Mouse (Mus musculus) gastrocnemius, postnatal 4 days (tissue): ENCODE measurements around the gene Nfrkb. TPM values are rescaled to one million over a fixed set of nuclear protein-coding genes. Genes with fewer than 3 reads are reported as not detected.

Experiments used
- DNase-seq, 2 experiments: peaks; one replicate each; pipeline ENCODE4 v3.0.0; 2021 to 2022; ENCODE audit warnings: low spot score in 2 of 2, mixed read lengths in 2 of 2
- long read RNA-seq, 2 experiments: library from polyadenylated mRNA; stranded (forward); transcript quantifications; one replicate each; pipeline ENCODE4 v2.0.0; 2021
- total RNA-seq, 2 experiments: library from RNA; stranded (reverse); gene quantifications; 2 replicates each; pipeline ENCODE4 v1.2.3; 2021

The Nfrkb gene
- total RNA-seq, result 10 to 100 TPM; 18.9 to 21.2 TPM
- long read RNA-seq, experiment 1, full-length matches to known transcripts, result 1 of 8 reads
- long read RNA-seq, experiment 1, partial matches to known transcripts, result 2 of 8 reads
- long read RNA-seq, experiment 1, other reads (novel, unspliced or antisense), result 5 of 8 reads
- long read RNA-seq, experiment 2, full-length matches to known transcripts, result 4 of 17 reads
- long read RNA-seq, experiment 2, partial matches to known transcripts, result 5 of 17 reads
- long read RNA-seq, experiment 2, other reads (novel, unspliced or antisense), result 8 of 17 reads

- peak; percentile 91 to 96 for DNase-seq
Measured at GRCm38 (mm10) chr9:31385947-31386354, at the start of gene Nfrkb. Gene Nfrkb, plus strand, starts transcription at chr9:31386192.

GRCm38 (mm10) chr9:31344289-31344831 lies 41.6 kb upstream of the Nfrkb start:
- no peak for DNase-seq

GRCm38 (mm10) chr9:31346575-31347080 lies 39.4 kb upstream of the Nfrkb start:
- DNase-seq, result no peak

GRCm38 (mm10) chr9:31348458-31348857 lies 37.5 kb upstream of the Nfrkb start:
- no peak for DNase-seq

GRCm38 (mm10) chr9:31348915-31349314 lies 37.1 kb upstream of the Nfrkb start:
- DNase-seq, result peak; percentile 51 to 65

GRCm38 (mm10) chr9:31352716-31353115 lies 33.3 kb upstream of the Nfrkb start:
- no peak for DNase-seq

- no peak for DNase-seq
Measured at GRCm38 (mm10) chr9:31353518-31353917, 32.5 kb upstream of the Nfrkb start.

GRCm38 (mm10) chr9:31354051-31354450 lies 31.9 kb upstream of the Nfrkb start:
- DNase-seq, result no peak

GRCm38 (mm10) chr9:31363698-31364609 lies 22.0 kb upstream of the Nfrkb start:
- DNase-seq, result no peak

GRCm38 (mm10) chr9:31365086-31365485 lies 20.9 kb upstream of the Nfrkb start:
- no peak for DNase-seq

- DNase-seq, result no peak
Measured at GRCm38 (mm10) chr9:31371740-31372139, 14.3 kb upstream of the Nfrkb start.

- DNase-seq, result no peak
Measured at GRCm38 (mm10) chr9:31376661-31377060, 9.3 kb upstream of the Nfrkb start.

GRCm38 (mm10) chr9:31384786-31385499 lies 1.0 kb upstream of the Nfrkb start:
- no peak for DNase-seq

- DNase-seq, result no peak
Measured at GRCm38 (mm10) chr9:31385500-31385869, 507 bp upstream of the Nfrkb start.

GRCm38 (mm10) chr9:31386368-31387180 lies 582 bp downstream of the Nfrkb start:
- no peak for DNase-seq

- no peak for DNase-seq
Measured at GRCm38 (mm10) chr9:31387206-31387605, 1.2 kb downstream of the Nfrkb start.

GRCm38 (mm10) chr9:31400441-31400840 lies 14.4 kb downstream of the Nfrkb start:
- DNase-seq, result peak; percentile 46 to 62

GRCm38 (mm10) chr9:31404311-31404710 lies 18.3 kb downstream of the Nfrkb start:
- no peak for DNase-seq

- DNase-seq, result no peak
Measured at GRCm38 (mm10) chr9:31405217-31405616, 19.2 kb downstream of the Nfrkb start.

GRCm38 (mm10) chr9:31412165-31412564 lies 26.2 kb downstream of the Nfrkb start:
- no peak for DNase-seq
